Mouse (Mus musculus) gastrocnemius, adult 8-10 months (tissue): ENCODE data around the gene Vamp5. TPM values are rescaled to one million over a fixed set of nuclear protein-coding genes. Genes with fewer than 3 reads are reported as not detected.
A peak's percentile ranks its signal among the peaks of the same experiment; 100 is the strongest.

ENCODE experiments used
- DNase-seq, 2 experiments: peaks; one replicate each; pipeline ENCODE4 v3.0.0; 2022; ENCODE audit warnings: low spot score in 2 of 2
- total RNA-seq, 4 experiments: library from RNA; stranded (reverse); gene quantifications; 2 replicates each; pipeline ENCODE4 v1.2.4; 2022

Vamp5 gene
- total RNA-seq, 4 experiments from 2014 or later: 103 to 116 (median 107) TPM

DNA sequence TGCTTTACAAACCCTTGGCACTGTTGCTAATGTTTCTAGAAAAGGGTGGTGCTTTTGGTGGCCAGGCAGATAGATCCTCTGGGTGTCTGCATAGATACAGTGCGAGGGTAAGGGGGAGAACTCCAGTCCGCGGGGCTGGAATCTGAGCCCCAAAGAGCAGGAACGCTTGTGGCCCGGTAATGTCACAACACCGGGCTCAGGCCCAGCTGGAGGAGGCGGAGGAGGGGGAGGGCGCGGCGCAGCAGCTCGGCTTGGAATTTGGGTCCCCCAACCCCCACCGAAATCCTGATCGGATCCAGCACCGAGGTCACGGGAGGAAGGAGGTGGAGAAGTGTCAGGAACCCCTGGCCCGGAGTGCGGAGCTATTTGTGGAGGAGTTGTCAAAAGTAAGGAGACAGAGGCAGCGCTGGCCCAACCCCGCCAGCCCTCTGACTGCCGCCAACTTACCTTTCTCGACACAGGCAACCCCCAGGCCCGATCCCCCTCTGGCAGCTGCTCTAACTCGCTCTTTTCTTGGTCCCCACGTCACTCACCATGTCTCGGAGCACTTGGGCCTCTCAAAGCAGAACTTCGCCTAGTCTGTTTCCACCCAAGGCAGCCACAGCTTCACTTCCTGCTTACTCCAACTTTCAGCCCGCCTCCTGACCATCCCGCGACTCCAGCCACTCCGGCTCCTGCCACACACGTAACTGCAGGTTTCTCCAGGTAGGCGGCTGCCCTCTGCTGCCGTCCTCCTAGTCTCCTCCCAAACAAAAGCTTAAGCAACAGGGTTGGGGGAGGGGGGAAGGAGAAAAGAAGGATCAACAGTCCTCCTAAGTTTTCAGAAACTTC, 9.9 kb upstream of the Vamp5 start, which contains the start of gene Vamp8:
Vamp8 (minus strand) TSS at position 763 of the 831 bp plus-strand sequence.
- DNase-seq: peak; percentile 88 to 92

- DNase-seq: no peak
These were observed 9.2 kb upstream of the Vamp5 start for GRCm38 (mm10) chr6:72389471-72389940.

- no peak for DNase-seq
These were observed 8.6 kb upstream of the Vamp5 start for GRCm38 (mm10) chr6:72388791-72389329.

DNA sequence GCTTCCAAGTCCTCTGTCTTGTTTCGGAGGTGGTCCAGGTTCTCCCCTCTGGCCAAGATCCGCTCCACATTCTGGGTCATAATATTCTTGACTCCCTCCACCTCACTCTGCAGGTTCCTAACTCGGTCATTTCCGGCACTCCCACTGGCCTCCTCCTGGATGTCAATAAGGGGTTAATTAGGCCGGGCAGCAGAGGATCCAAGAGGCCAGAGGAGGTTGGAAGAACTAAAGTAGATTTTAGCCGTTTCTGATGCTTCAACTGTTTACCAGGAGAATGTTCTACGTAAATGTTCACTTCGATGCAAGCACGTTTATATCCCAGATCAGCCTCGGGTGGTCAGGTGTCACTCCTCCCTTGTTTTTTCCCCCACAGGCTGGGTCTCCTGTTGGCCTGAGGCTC, 8.0 kb upstream of the Vamp5 start:
- DNase-seq: no peak

DNA sequence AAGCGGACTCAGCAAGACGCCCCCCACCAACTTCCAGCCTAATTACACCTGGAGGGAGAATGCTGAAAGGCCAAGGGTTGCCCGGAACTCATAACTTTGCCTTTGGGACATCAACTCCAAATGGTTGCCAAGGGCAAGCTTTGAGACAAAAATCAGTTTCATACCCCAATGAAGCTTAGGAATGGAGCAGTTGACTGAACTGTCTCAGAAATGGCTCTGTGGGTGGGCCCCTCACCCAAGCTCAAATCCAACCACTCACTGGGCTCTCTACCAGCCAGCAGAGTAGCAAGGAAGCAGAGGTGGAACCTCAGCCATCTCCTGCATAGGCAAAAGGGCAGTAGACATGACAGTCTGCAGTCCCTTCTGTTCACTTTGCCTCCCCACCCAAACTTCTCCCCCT, 7.5 kb upstream of the Vamp5 start:
- no peak for DNase-seq

- DNase-seq: no peak
These were observed 6.3 kb upstream of the Vamp5 start for GRCm38 (mm10) chr6:72386561-72386960.

DNA sequence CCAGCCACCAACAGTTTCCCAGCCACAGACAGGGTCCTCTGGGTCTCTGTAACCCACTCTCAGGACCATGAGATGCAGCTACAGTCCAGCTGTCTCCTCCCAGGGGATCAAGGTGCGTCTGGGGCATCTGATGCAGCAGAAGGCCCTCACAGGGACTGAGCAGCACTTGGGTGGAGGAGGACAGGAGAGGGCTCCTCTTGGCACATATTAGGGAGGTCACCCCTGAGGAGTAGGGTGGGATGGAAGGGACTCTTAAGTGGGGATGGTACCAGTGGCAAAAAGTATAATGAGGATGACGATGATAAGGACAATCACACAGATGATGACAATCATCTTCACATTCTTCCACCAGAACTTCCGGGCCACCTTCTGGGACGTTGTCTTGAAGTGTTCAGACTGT, 5.0 kb upstream of the Vamp5 start:
- DNase-seq: no peak

- DNase-seq: no peak
These were observed 3.7 kb upstream of the Vamp5 start for GRCm38 (mm10) chr6:72383952-72384351.

DNA sequence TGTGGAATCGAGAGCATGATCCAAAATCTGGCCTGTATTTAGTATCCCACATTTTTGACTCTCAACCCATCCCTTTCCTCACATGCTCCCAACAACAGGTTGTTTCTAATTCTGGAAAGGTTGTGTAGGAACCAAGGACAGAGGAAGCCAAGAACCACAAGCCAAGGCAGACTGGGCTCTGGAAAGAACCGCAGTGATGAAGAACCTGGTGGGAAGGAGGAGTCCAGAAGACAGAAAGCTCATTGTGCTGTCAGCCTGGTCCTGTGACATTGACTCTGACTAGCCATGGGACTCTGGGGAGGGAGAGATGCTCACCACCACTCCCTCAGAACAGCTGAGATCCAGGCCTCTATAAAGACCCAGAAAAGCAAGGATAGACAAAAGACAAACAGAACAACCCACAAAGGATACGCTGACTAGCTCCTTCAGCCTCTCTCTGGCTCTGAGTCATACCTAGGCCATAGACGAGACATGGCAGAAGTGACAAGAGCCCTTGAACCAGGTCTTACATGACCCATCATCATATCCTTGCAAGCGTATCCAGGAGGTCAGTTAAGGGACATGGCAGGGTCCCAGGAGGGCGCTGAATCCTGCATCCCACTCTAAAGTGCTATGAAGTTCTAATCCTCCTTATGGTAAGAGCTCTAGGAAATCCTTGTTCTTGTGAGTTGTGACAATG, 3.0 kb upstream of the Vamp5 start:
- DNase-seq: no peak

- no peak for DNase-seq
These were observed 2.2 kb upstream of the Vamp5 start for GRCm38 (mm10) chr6:72382494-72382893.

GRCm38 (mm10) chr6:72379377-72380130, 714 bp downstream of the Vamp5 start:
- peak in 1 of 2 experiments; percentile 43 for DNase-seq

GRCm38 (mm10) chr6:72378510-72379234, 1.6 kb downstream of the Vamp5 start:
- no peak for DNase-seq

DNA sequence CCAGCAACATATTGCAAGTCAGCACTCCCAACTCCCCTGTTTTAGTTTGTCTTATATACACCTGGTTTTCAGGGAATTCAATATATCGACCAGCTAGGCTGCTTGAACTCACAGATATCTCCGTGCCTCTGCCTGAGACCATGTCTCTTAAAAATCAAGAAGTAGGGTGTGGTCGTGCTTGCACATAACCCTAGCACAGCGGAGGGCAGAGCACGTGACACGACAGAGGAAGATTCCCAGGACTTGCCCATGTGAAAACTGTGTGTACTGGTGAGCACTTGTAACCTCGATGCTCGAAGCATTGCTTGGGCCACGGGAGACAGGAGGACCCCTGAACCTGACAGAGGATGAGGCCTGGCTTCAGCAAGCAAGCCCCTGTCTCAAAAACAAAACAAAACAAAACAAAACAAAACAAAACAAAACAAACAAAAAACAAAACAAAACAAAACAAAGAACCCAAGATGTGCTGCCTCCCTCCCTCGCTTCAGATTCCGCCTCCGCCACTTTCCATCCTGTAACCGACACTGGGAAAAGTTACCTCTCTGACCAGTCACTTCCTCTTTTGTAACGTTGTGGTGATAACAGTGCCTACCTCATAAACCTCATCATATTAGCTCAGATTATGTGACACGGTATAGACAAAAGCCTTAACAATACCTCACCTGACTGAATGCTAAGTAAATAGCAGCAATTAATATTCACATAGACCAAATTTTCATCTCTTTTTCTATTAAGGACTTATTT, 5.3 kb downstream of the Vamp5 start:
- no peak for DNase-seq

DNA sequence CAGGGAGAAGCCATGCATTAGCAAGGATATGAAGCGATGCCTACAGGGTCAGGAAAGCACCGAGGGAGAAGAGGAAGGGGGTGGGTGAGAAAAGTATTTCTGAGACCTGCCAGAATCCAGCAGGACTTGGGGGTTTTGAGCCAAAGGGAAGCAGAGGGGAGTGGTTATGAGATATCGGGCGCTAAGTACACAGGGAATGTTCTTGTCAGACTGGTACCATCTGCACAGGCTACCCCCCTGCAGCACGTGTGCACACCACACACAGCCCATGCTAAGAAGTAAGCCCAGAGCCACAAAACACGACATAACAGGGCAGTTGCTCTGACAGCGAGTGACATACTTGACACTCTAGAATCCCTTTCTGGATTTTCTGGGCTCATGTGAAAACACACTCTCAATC, 6.1 kb downstream of the Vamp5 start:
- DNase-seq: no peak

DNA sequence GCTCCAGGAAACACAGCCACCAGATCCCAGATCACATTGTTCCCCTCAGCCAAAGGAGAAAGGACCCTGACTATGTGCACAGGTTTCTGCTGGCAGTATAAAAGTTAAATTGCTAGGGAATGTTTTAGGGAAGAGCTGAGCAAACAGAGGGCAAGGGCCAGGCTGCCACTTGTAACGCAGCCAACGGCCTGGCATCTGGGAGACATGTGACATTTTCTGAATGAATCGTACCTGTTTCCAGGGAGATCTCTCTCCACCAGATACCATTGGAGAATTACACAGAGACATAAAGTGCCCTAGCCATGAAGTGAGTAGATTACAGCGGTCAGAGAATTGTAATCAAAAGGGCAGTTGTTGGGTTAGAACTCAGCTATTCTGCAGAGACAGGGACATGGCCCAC, 7.1 kb downstream of the Vamp5 start:
- DNase-seq: no peak

- DNase-seq: no peak
These were observed 8.7 kb downstream of the Vamp5 start for GRCm38 (mm10) chr6:72371571-72371970.

DNA sequence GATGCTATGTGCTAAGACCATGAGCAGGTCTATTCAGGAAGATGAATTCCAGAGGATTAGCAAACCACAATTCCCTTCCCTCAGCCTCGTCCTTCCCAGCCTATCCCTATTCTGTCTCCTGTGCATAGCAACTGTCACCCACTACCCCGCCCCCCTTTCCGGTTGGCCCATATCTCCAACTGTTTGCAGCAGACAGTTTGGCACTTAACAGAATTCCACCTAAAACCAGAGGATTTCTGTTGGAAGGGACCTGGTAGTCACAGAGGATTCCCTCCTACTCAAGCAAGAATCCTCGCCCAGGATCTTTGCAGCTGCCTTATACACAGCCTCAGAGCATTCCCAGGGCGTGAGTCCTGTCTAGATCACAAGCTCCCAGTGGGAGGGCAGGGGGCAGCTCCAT, 9.1 kb downstream of the Vamp5 start:
- DNase-seq: no peak

DNA sequence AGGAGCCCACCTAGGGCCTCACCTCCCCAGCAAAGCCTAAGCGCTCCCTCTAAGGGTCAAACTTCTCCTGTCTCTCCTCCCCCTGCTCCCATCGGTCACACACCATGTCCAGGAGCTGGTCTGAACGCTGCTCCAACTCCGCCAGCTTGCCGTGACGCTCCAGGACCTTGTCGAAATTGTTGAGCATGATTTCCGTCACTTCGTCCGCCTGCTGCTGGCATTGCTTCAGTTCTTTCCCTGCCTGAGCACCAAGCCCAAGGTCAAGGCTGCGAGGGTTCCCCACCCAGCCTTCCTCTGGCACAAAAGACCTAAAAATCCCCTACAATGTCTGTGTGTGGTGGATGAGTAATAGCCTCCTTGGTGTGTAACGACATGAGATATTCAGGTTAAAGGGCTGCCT, 10.2 kb downstream of the Vamp5 start:
- no peak for DNase-seq

- DNase-seq: no peak
These were observed 10.7 kb downstream of the Vamp5 start for GRCm38 (mm10) chr6:72369557-72369956.

GRCm38 (mm10) chr6:72367460-72367974, 12.8 kb downstream of the Vamp5 start:
- no peak for DNase-seq
